Mouse (Mus musculus) embryonic fibroblast, embryonic 13.5 days (primary cell): Measurements from ENCODE around the gene Tctn1.

Experiments
- CTCF ChIP-seq: IDR thresholded peaks from 2 replicates; pipeline ENCODE4 v1.5.1; 2011; ENCODE audit warnings: mild to moderate bottlenecking, control low read depth, low read length, moderate library complexity, borderline replicate concordance; ENCODE audit not compliant: insufficient read depth
- POLR2A ChIP-seq: IDR thresholded peaks from 2 replicates; pipeline ENCODE4 v1.6.1; 2011; ENCODE audit warnings: low read depth, mild to moderate bottlenecking, control low read depth, low read length, moderate library complexity

DNA sequence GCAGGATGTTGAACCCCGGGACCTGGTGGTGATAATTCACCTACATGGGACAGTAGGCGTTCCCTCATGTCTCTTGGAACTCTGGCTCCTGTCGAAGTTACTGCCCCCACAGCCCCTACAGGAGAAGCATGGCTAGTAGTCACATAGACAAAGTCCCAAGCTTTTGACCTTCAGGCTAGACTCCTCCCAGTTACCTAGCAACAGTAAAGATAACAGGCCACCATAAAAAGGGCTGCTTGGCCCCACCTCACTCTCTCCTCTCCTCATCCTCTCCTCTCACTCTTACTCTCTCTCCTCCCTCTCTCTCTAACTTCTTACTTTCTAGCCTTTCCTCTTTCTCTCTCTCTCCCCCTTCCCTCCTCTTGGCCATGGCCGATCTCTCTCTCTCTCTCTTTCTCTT is 63.4 kb downstream of the Tctn1 start:
- TF ChIP-seq CTCF (no peak), POLR2A (no peak)
